Mouse (Mus musculus) olfactory bulb, adult 2 months (tissue): ENCODE measurements at regions not wholly inside any gene's neighbourhood (a gene's known extent, or its start where the extent isn't known, plus 50 kb on each side); places are given as distances from the start of the nearest gene placed in this dataset.

Source experiments
- H3K27ac ChIP-seq: fragments of 200-500 bp; 2 replicates; pipeline ENCODE4 v1.5.1; 2012; ENCODE audit warnings: low read depth, low read length; ENCODE audit not compliant: insufficient read depth
- H3K4me1 ChIP-seq: fragments of 200-500 bp; 2 replicates; pipeline ENCODE4 v1.6.1; 2012; ENCODE audit warnings: low read length; ENCODE audit not compliant: control insufficient read depth, insufficient read depth
- H3K4me3 ChIP-seq: fragments of 200-500 bp; 2 replicates; pipeline ENCODE4 v1.5.1; 2012; ENCODE audit warnings: mild to moderate bottlenecking, low read depth, low read length, moderate library complexity; ENCODE audit not compliant: insufficient read depth
- CTCF ChIP-seq: fragments of 200-500 bp; IDR thresholded peaks from 2 replicates; pipeline ENCODE4 v1.5.1; 2012; ENCODE audit warnings: low read depth, mild to moderate bottlenecking, low read length, moderate library complexity; ENCODE audit not compliant: insufficient read depth
- POLR2A ChIP-seq: fragments of 200-500 bp; IDR thresholded peaks from 2 replicates; pipeline ENCODE4 v1.6.1; 2012; ENCODE audit warnings: mild to moderate bottlenecking, low read depth, low read length, moderate library complexity; ENCODE audit not compliant: insufficient read depth
- WGBS: fragments of 180-500 bp; shearing (Covaris S2); methylation state at CpG from one replicate; pipeline ENCODE4 v1.1.7; 2018; 5-methylcytosine and 5-hydroxymethylcytosine counted together

GRCm38 (mm10) chr10:67377643-67378223 lies 92.6 kb upstream of the Nrbf2 start:
- TF ChIP-seq CTCF = no peak
- no peak for TF ChIP-seq POLR2A
- Histone ChIP-seq H3K4me3 (no peak overlapping the region), H3K27ac (no peak overlapping the region), H3K4me1 (peaks cover 7% of the 10 kb centered on the region)
- WGBS = 56% methylated on average over 17 of the region's 17 CpGs

- no peak for TF ChIP-seq CTCF
- no peak for TF ChIP-seq POLR2A
- WGBS = 96% methylated on average over 5 of the region's 5 CpGs
- Histone ChIP-seq H3K27ac (no peak overlapping the region), H3K4me3 (no peak overlapping the region), H3K4me1 (peaks cover 7% of the 10 kb centered on the region)
Observed at GRCm38 (mm10) chr10:67380174-67380573, 95.1 kb upstream of the Nrbf2 start.

- Histone ChIP-seq H3K4me1 (peaks cover under 1% of the 10 kb centered on the region; the same call in 1 of the 2 replicates), H3K27ac (no peak overlapping the region), H3K4me3 (no peak overlapping the region)
- TF ChIP-seq POLR2A (no peak), CTCF (no peak)
- 78% methylated on average over 4 of the region's 4 CpGs for WGBS
Observed at GRCm38 (mm10) chr10:67383352-67383751, 98.2 kb upstream of the Nrbf2 start.

DNA sequence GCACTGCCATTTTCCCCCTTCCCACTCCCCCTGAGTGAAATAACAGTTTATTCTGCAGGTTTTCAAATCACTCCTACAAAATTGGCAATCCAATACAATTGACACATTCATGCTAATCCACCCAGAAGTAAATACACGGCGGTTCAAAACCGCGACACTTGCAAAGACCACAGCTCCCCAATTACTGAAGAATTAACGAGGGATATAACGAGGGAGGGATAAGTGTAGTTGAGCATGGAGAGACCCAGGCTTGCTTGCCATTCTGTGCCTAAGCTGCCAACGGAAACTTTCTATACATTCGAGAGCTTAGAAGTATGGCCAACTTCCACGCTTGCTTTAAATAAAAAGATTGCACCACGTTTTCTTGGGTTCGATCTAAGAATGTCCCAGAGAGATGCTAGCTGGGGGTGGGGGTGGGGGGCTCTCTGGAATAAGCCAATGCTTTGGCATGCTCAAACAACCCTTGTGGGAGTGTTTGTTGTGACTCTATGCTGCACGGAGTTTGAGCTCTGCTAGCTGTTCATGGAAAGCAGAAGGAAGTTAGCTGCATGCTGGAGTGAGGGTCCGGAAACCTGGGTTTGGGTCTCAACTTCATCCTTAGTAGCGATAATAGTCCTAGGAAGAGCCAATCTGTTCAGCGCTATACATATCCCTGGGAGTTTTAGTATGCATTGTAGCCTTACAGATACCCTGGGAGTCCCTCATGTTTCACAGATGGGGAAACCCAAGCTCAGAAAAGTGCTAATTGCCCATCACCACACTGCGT lies 98.9 kb upstream of the Nrbf2 start:
- TF ChIP-seq POLR2A = no peak
- TF ChIP-seq CTCF = no peak
- no peak overlapping the region for H3K4me3 ChIP-seq
- 51% methylated on average over 16 of the region's 16 CpGs for WGBS

DNA sequence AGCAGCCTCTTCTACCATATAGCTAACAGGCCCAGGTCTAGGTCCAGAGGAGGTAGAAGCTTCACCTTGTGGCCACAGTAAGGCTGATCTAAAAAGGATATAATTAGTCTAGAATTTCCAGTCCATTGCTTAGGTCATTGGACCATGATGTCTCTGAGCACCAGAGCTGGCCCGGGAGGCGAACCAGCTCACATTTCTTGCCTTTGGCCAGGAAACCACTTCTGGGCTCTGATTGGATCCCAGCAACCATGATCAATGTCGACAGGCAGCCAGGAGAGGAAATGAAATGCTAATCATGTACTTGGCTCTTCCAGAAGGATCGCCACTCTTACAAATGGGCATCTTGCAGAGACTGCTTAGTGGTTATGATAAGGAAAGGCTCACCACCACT lies 99.5 kb upstream of the Nrbf2 start:
- peaks cover 4% of the 10 kb centered on the region; the same call in 1 of the 2 replicates for H3K4me1 ChIP-seq
- H3K4me3 ChIP-seq = no peak overlapping the region
- no peak for TF ChIP-seq POLR2A
- no peak for TF ChIP-seq CTCF
- no peak overlapping the region for H3K27ac ChIP-seq
- 65% methylated on average over 4 of the region's 4 CpGs for WGBS

More for the DNA sequence above, 98.9 kb upstream of the Nrbf2 start:
- H3K27ac ChIP-seq = no peak overlapping the region
- H3K4me1 ChIP-seq = peaks cover 4% of the 10 kb centered on the region; the same call in 1 of the 2 replicates

DNA sequence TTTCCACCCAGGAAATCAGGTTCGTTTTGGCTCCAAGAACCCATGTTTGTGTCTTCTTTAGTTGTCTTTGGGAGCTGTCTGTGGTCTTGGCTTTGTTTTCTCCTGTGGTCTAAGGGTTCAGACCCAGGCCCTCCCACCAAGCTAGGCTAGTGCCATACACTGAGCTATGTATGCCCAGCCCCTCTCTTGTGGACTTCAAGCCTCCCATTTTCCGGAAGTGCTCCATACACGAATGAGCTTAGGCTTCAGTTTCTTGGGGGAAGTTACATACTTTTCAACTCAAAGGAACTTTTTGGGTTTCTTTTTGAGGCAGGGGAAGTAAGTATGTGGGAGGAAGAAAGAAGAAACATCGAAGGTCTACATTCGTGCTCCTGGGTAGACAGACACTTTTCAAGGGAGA lies 100.9 kb upstream of the Nrbf2 start:
- peaks cover 4% of the 10 kb centered on the region; the same call in 1 of the 2 replicates for H3K4me1 ChIP-seq
- no peak overlapping the region for H3K4me3 ChIP-seq
- 82% methylated on average over 5 of the region's 5 CpGs for WGBS
- H3K27ac ChIP-seq = no peak overlapping the region
- TF ChIP-seq CTCF (no peak), POLR2A (no peak)

GRCm38 (mm10) chr10:67388755-67389154 lies 103.7 kb upstream of the Nrbf2 start:
- Histone ChIP-seq H3K4me3 (no peak overlapping the region), H3K4me1 (peaks cover 4% of the 10 kb centered on the region; the same call in 1 of the 2 replicates), H3K27ac (peak overlapping the region; percentile 12; the same call in 1 of the 2 replicates)
- TF ChIP-seq CTCF = no peak
- TF ChIP-seq POLR2A = no peak
- WGBS = 24% methylated on average over 6 of the region's 6 CpGs

GRCm38 (mm10) chr10:67400434-67400833 lies 115.3 kb upstream of the Nrbf2 start:
- no peak for TF ChIP-seq CTCF
- TF ChIP-seq POLR2A = no peak
- Histone ChIP-seq H3K27ac (no peak overlapping the region), H3K4me3 (no peak overlapping the region), H3K4me1 (no peaks in the 10 kb centered on the region)
- WGBS = 70% methylated on average over 5 of the region's 5 CpGs

DNA sequence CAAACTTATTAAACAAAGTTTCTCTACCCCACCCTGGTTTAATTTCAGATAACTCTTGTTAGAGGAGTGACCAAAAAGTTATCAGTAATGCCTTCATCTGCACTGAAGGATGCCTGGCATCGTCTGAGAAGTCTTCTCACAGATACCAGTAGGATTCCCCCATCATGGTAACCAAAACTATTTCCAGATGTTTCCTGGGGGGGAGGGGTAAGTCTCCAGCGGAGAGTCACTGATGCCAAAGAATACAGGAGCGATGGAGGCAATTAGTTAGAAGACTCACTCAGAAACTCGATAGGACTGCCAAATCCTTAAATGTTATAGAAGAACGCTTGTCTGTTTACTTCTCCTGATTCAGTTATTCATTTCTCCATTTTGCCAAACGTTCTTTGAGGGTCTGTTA lies 116.3 kb upstream of the Nrbf2 start:
- Histone ChIP-seq H3K4me1 (no peaks in the 10 kb centered on the region), H3K4me3 (no peak overlapping the region), H3K27ac (no peak overlapping the region)
- TF ChIP-seq CTCF = no peak
- TF ChIP-seq POLR2A = no peak
- 70% methylated on average over 6 of the region's 6 CpGs for WGBS

GRCm38 (mm10) chr10:67417529-67417928 lies 117.7 kb upstream of the Egr2 start:
- no peak for TF ChIP-seq POLR2A
- no peak for TF ChIP-seq CTCF

More at GRCm38 (mm10) chr10:67417529-67417928, 117.7 kb upstream of the Egr2 start:
- 93% methylated on average over 8 of the region's 8 CpGs for WGBS
- no peak overlapping the region for H3K27ac ChIP-seq
- no peak overlapping the region for H3K4me3 ChIP-seq
- no peaks in the 10 kb centered on the region for H3K4me1 ChIP-seq
